Mouse (Mus musculus): ENCODE results near the gene Mcm3ap. TPM values are rescaled to one million over a fixed set of nuclear protein-coding genes. Genes with fewer than 3 reads are reported as not detected.

The Mcm3ap gene
- 77.2 TPM for polyA plus RNA-seq (2017; shearing (Covaris generic))

GRCm38 (mm10) chr10:76468203-76469162, at the start of gene Mcm3ap, which contains the start of gene Ybey:
TSS of gene Mcm3ap (plus strand) at chr10:76468927.
TSS of gene Ybey (minus strand) at chr10:76469114.

GRCm38 (mm10) chr10:76440281-76440680, 28.4 kb upstream of the Mcm3ap start, which contains the start of gene AC141477.1:
TSS of gene AC141477.1 (minus strand) at chr10:76440444.

GRCm38 (mm10) chr10:76442178-76443088, 26.3 kb upstream of the Mcm3ap start, which contains the start of gene Pcnt:
TSS of gene Pcnt (minus strand) at chr10:76442786.

GRCm38 (mm10) chr10:76448851-76449250, 19.9 kb upstream of the Mcm3ap start, which contains the start of gene 2610028H24Rik:
TSS of gene 2610028H24Rik (plus strand) at chr10:76449081.

GRCm38 (mm10) chr10:76531375-76531774, 62.6 kb downstream of the Mcm3ap start, which contains the start of gene Lss:
TSS of gene Lss (plus strand) at chr10:76531588.

GRCm38 (mm10) chr10:76561972-76562371, 93.2 kb downstream of the Mcm3ap start, which contains the start of gene Spatc1l:
TSS of gene Spatc1l (plus strand) at chr10:76562272.

Other genes starting within 250 kb of the Mcm3ap start
- gene Prmt2, start 231.1 kb upstream of the Mcm3ap start, polyA plus RNA-seq (2017; shearing (Covaris generic)): 32.8 TPM
- gene S100b, start 215.1 kb upstream of the Mcm3ap start, polyA plus RNA-seq (2017; shearing (Covaris generic)): not detected
- gene Dip2a, start 123.6 kb upstream of the Mcm3ap start, polyA plus RNA-seq (2017; shearing (Covaris generic)): 1.8 TPM
- gene AC141477.1, start 28.5 kb upstream of the Mcm3ap start, polyA plus RNA-seq (2017; shearing (Covaris generic)): 19.0 TPM
- 30.3 TPM for gene Pcnt, start 26.1 kb upstream of the Mcm3ap start, polyA plus RNA-seq (2017; shearing (Covaris generic))
- gene 2610028H24Rik, start 19.8 kb upstream of the Mcm3ap start, polyA plus RNA-seq (2017; shearing (Covaris generic)): 0.20 TPM
- 4.9 TPM for gene Ybey, start 187 bp downstream of the Mcm3ap start, polyA plus RNA-seq (2017; shearing (Covaris generic))
- gene Lss, start 62.7 kb downstream of the Mcm3ap start, polyA plus RNA-seq (2017; shearing (Covaris generic)): 22.4 TPM
- gene Spatc1l, start 93.3 kb downstream of the Mcm3ap start, polyA plus RNA-seq (2017; shearing (Covaris generic)): not detected
- gene Ftcd, start 106.7 kb downstream of the Mcm3ap start, polyA plus RNA-seq (2017; shearing (Covaris generic)): not detected
- not detected for gene Col6a2, start 154.7 kb downstream of the Mcm3ap start, polyA plus RNA-seq (2017; shearing (Covaris generic))

Measured in CD4-positive, CD25-positive, alpha-beta regulatory T cell, adult 9 weeks (primary cell).